Mouse (Mus musculus): ENCODE measurements around the gene En1. TPM values are rescaled to one million over a fixed set of nuclear protein-coding genes. Genes with fewer than 3 reads are reported as not detected.
A peak's percentile ranks its signal among the peaks of the same experiment; 100 is the strongest.

The En1 gene
- polyA plus RNA-seq, 1 experiment from 2014 or later: not detected

DNA sequence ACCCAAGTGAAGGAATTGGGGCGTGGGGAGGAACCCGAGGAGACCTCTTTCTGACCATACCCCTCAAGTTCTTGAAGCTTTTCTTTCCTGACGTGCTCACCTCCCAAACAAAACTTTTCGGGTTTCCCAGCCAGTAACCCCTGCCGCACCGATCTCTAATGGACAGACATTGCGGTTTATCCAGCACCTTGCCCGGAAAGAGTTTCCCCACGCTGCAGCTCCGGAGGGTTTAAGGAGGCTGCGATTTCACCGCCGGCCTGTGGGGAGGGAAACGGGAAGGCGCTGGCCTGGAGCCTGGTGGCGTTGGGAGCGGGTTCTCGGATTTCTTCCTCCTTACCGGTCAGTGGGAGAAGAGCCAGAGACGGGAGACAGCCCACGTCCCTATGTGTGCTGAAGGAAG lies 5.9 kb upstream of the En1 start:
- peaks cover 97% of the 10 kb centered on the region for H3K27me3 ChIP-seq (ENCODE audit: control insufficient read depth, insufficient read depth, low read length)
- H3K4me1 ChIP-seq (ENCODE audit: control insufficient read depth in 2 of 2, insufficient read depth in 2 of 2, low read length in 2 of 2): peaks cover 3 to 6% of the 10 kb centered on the region in 2 experiments; a peak in 1 of 4 replicates
- no peak for ATAC-seq (ENCODE audit: insufficient number of reproducible peaks, insufficient read depth, low FRiP score, low read depth)
- under 1% methylated on average over 21 of the region's 21 CpGs for WGBS
- peak overlapping the region; percentile 11 to 14; a peak in 1 of 4 replicates for H3K4me3 ChIP-seq (ENCODE audit: control insufficient read depth in 1 of 2, insufficient read depth in 1 of 2, low read depth in 1 of 2, low read length in 2 of 2)
- no peak overlapping the region for H3K27ac ChIP-seq (replicated peaks in 1 of 2; ENCODE audit: control insufficient read depth in 1 of 2, insufficient read depth in 1 of 2, low read depth in 2 of 2, low read length in 2 of 2)
- peak overlapping the region; percentile 48 for H3K4me2 ChIP-seq (ENCODE audit: low read length)
- H3K9ac ChIP-seq (ENCODE audit: low read length): no peak overlapping the region
- H3K36me3 ChIP-seq (ENCODE audit: control insufficient read depth, insufficient read depth, low read length): no peaks in the 10 kb centered on the region
- no peaks in the 10 kb centered on the region for H3K9me3 ChIP-seq (ENCODE audit: control insufficient read depth, low read length)

DNA sequence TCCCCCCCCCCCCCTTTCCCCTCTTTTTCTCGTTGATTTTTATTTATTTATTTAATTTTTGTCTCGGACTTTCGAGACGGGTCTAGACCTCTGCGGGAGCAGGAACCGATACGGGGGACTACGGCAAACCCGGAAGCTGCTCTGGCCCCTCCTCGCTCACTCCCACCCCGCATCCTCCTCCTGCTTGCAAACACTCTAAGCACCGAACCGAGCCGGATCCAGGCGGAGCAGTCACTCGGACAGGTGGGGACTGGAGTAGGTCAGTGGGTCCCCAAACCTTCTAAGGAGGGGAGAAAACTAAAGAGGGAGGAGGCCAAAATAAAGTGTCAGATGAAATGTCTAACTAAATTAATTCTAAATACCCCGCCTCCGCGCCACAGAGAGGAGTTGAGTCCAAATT lies 5.4 kb upstream of the En1 start:
- H3K4me3 ChIP-seq (ENCODE audit: control insufficient read depth in 1 of 2, insufficient read depth in 1 of 2, low read depth in 1 of 2, low read length in 2 of 2): peak overlapping the region; percentile 11 to 14; a peak in 1 of 4 replicates
- peaks cover 3 to 6% of the 10 kb centered on the region in 2 experiments; a peak in 2 of 4 replicates for H3K4me1 ChIP-seq (ENCODE audit: control insufficient read depth in 2 of 2, insufficient read depth in 2 of 2, low read length in 2 of 2)
- no peak overlapping the region for H3K9ac ChIP-seq (ENCODE audit: low read length)
- H3K9me3 ChIP-seq (ENCODE audit: control insufficient read depth, low read length): no peaks in the 10 kb centered on the region
- no peaks in the 10 kb centered on the region for H3K36me3 ChIP-seq (ENCODE audit: control insufficient read depth, insufficient read depth, low read length)
- no peak for ATAC-seq (ENCODE audit: insufficient number of reproducible peaks, insufficient read depth, low FRiP score, low read depth)
- WGBS: under 1% methylated on average over 19 of the region's 19 CpGs
- no peak overlapping the region for H3K27ac ChIP-seq (replicated peaks in 1 of 2; ENCODE audit: control insufficient read depth in 1 of 2, insufficient read depth in 1 of 2, low read depth in 2 of 2, low read length in 2 of 2)
- peaks cover 98% of the 10 kb centered on the region for H3K27me3 ChIP-seq (ENCODE audit: control insufficient read depth, insufficient read depth, low read length)
- H3K4me2 ChIP-seq (ENCODE audit: low read length): peak overlapping the region; percentile 48

DNA sequence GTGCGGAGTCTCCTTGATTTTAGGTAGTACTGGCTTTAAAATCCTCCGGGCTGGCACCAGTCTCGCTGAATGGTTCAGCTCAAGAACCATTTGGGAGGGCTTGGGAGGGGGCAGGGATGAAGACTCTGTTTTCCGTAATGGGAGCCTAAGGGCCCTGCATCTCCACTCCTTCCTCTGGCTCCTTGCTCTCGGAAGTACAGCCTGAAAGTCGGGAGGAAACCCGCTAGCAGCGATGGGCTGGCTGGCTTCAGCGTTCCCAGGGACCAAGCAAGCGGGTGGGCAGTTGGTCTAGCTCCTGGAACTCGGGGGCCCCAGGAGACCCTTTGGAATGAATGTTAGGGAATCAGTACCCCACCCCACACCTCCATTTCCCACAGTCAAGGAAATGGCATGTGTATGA lies 4.9 kb upstream of the En1 start:
- WGBS: under 1% methylated on average over 11 of the region's 11 CpGs
- 0 out of 2 replicates have a peak overlapping the region, but pooled peaks have one; percentile 48 for H3K4me2 ChIP-seq (ENCODE audit: low read length)

DNA sequence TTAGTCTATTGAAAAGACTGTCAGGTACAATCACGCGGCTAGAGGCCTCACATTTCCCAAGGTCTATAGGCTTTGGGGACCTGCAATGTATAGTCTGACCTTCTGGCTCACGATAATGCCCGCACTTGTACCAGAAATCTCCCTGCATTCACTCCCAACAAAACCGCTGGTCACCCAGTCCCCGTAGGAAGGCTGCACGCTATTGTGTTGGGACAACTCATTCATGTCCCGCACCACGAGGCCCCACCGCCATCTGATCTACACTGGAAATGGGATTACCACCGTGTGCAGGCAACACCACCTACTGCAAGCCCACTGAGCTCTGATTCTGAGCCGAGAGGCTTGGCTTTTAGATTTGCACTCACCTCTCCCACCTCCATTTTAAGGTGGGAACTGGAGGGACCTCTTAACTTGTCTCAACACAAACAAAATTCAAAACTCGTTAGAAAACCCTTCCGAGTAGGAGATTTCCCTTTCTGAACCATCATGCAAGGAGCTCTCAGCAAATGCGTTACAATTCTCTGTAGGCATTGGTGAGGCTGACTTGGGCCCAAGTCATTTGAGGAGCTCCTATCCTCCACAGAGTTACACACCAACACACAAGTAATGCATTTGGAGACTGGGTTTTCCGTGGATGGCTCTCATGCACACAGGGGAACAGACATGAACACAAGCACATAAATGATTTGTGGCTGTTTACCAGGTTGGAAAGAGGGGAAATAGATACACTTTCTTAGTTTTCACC lies 3.9 kb upstream of the En1 start:
- peaks cover 96% of the 10 kb centered on the region for H3K27me3 ChIP-seq (ENCODE audit: control insufficient read depth, insufficient read depth, low read length)
- WGBS: 1% methylated on average over 16 of the region's 16 CpGs
- no peak overlapping the region for H3K27ac ChIP-seq (replicated peaks in 1 of 2; ENCODE audit: control insufficient read depth in 1 of 2, insufficient read depth in 1 of 2, low read depth in 2 of 2, low read length in 2 of 2)
- H3K4me3 ChIP-seq (ENCODE audit: control insufficient read depth in 1 of 2, insufficient read depth in 1 of 2, low read depth in 1 of 2, low read length in 2 of 2): no peak overlapping the region
- no peak overlapping the region for H3K4me2 ChIP-seq (ENCODE audit: low read length)
- peaks cover 3 to 21% of the 10 kb centered on the region in 2 experiments; a peak in 3 of 4 replicates for H3K4me1 ChIP-seq (ENCODE audit: control insufficient read depth in 2 of 2, insufficient read depth in 2 of 2, low read length in 2 of 2)
- ATAC-seq (ENCODE audit: insufficient number of reproducible peaks, insufficient read depth, low FRiP score, low read depth): no peak
- H3K9me3 ChIP-seq (ENCODE audit: control insufficient read depth, low read length): no peaks in the 10 kb centered on the region
- H3K9ac ChIP-seq (ENCODE audit: low read length): no peak overlapping the region
- H3K36me3 ChIP-seq (ENCODE audit: control insufficient read depth, insufficient read depth, low read length): no peaks in the 10 kb centered on the region

More for the DNA sequence above, 4.9 kb upstream of the En1 start:
- H3K36me3 ChIP-seq (ENCODE audit: control insufficient read depth, insufficient read depth, low read length): no peaks in the 10 kb centered on the region
- ATAC-seq (ENCODE audit: insufficient number of reproducible peaks, insufficient read depth, low FRiP score, low read depth): no peak
- H3K9ac ChIP-seq (ENCODE audit: low read length): no peak overlapping the region
- H3K4me3 ChIP-seq (ENCODE audit: control insufficient read depth in 1 of 2, insufficient read depth in 1 of 2, low read depth in 1 of 2, low read length in 2 of 2): no peak overlapping the region
- peaks cover 98% of the 10 kb centered on the region for H3K27me3 ChIP-seq (ENCODE audit: control insufficient read depth, insufficient read depth, low read length)
- peaks cover 3 to 10% of the 10 kb centered on the region in 2 experiments; a peak in 3 of 4 replicates for H3K4me1 ChIP-seq (ENCODE audit: control insufficient read depth in 2 of 2, insufficient read depth in 2 of 2, low read length in 2 of 2)
- H3K27ac ChIP-seq (replicated peaks in 1 of 2; ENCODE audit: control insufficient read depth in 1 of 2, insufficient read depth in 1 of 2, low read depth in 2 of 2, low read length in 2 of 2): no peak overlapping the region
- no peaks in the 10 kb centered on the region for H3K9me3 ChIP-seq (ENCODE audit: control insufficient read depth, low read length)

DNA sequence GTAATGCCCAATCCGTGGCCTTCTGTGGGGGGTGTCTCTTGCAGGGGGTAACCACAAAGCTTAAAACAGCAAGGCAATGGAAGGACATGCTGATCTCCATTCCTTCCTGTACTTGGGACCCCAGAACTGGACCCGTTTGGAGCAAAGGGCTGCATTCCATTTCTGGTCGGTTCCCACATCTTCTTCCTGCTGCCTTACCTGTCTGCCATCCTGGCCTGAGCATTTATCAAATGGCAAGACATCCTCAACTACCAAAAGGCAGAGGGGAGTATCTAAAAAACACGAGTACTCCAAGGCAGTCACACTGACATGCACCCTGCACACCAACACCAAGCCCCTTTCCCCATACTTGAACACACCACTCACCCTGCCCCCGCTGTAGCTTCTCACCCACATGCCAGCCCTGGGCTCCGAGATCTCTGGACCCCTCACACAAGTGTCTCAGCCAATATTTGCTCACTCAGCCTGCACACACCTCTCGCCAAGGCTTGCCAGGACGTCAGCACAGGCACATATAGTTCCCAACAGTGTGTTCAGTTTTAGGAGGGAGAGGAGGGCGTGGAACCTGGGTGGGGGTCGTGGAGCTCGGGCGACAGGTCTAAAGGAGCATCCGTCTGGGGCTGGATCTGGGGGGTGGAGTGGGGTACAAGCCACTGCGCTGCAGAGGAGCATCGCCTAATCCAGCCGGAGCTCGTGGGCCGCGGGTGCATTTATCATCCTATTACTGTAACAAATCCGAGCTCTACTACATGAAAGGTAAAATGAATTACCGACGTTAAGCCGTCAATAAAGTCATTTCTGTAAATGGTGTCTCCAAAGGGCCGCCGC lies 2.7 kb upstream of the En1 start:
- Histone ChIP-seq H3K27me3 (ENCODE audit: control insufficient read depth, insufficient read depth, low read length) (peaks cover 96% of the 10 kb centered on the region), H3K36me3 (ENCODE audit: control insufficient read depth, insufficient read depth, low read length) (no peaks in the 10 kb centered on the region), H3K27ac (replicated peaks in 1 of 2; ENCODE audit: control insufficient read depth in 1 of 2, insufficient read depth in 1 of 2, low read depth in 2 of 2, low read length in 2 of 2) (no peak overlapping the region), H3K4me3 (ENCODE audit: control insufficient read depth in 1 of 2, insufficient read depth in 1 of 2, low read depth in 1 of 2, low read length in 2 of 2) (no peak overlapping the region), H3K9ac (ENCODE audit: low read length) (no peak overlapping the region), H3K4me1 (ENCODE audit: control insufficient read depth in 2 of 2, insufficient read depth in 2 of 2, low read length in 2 of 2) (peaks cover 3 to 25% of the 10 kb centered on the region in 2 experiments; a peak in 3 of 4 replicates), H3K4me2 (ENCODE audit: low read length) (no peak overlapping the region), H3K9me3 (ENCODE audit: control insufficient read depth, low read length) (no peaks in the 10 kb centered on the region)
- no peak for ATAC-seq (ENCODE audit: insufficient number of reproducible peaks, insufficient read depth, low FRiP score, low read depth)
- WGBS: 2% methylated on average over 25 of the region's 25 CpGs

DNA sequence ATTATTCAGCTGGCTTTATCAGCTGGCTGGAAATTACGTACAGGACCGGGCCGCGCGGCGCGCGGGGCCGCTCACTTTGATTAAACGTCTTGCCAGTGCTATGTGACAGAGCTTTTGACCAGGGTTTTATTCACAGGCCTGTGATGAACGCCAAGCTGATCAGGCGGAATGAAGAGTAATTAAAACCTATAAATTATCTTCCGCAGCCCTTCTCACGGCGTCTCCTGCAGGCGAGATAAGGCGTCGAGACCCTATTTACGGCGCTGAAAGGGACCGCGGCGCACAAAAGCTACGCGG lies 2.1 kb upstream of the En1 start:
- Histone ChIP-seq H3K36me3 (ENCODE audit: control insufficient read depth, insufficient read depth, low read length) (no peaks in the 10 kb centered on the region), H3K27me3 (ENCODE audit: control insufficient read depth, insufficient read depth, low read length) (peaks cover 96% of the 10 kb centered on the region), H3K27ac (replicated peaks in 1 of 2; ENCODE audit: control insufficient read depth in 1 of 2, insufficient read depth in 1 of 2, low read depth in 2 of 2, low read length in 2 of 2) (no peak overlapping the region), H3K9me3 (ENCODE audit: control insufficient read depth, low read length) (no peaks in the 10 kb centered on the region), H3K4me2 (ENCODE audit: low read length) (no peak overlapping the region), H3K9ac (ENCODE audit: low read length) (no peak overlapping the region), H3K4me3 (ENCODE audit: control insufficient read depth in 1 of 2, insufficient read depth in 1 of 2, low read depth in 1 of 2, low read length in 2 of 2) (no peak overlapping the region), H3K4me1 (ENCODE audit: control insufficient read depth in 2 of 2, insufficient read depth in 2 of 2, low read length in 2 of 2) (peaks cover 3 to 25% of the 10 kb centered on the region in 2 experiments; a peak in 3 of 4 replicates)
- no peak for ATAC-seq (ENCODE audit: insufficient number of reproducible peaks, insufficient read depth, low FRiP score, low read depth)
- 1% methylated on average over 25 of the region's 25 CpGs for WGBS

DNA sequence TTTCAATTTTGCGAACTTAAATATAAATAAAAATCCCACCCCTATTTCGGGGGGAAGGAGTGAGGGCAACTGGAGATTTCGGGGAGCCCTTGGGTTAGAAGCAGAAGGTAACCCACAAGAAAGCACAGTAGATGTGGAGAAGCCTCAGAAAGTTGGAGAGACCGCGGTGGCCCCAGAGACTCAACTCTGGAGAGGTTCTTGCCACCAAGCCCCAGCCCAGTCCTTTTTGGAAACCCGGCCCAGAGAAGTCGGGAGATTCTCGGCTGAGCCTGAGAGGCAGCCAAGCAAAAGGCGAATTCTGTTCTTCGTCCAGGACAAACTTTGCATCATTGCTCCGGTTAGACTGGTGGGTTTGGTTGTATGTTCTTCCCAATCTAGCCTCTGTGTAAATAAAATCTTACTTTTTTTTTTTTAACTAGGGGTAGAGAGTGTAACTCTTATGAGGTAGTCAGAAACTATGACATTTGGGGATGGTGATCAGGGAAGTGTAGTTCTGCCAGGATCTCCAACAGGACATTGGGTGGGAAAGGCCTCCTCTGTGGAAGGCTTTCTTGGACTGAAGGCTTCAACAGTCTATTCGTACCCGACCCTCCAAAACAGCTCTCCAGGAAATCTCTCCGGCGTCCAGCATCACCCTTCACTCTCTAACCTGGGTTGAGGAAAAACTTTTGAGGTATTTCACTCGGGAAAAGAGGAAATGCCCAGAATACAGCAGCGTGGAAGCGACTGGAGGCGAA lies 1.5 kb upstream of the En1 start:
- WGBS: 2% methylated on average over 19 of the region's 19 CpGs
- no peak for ATAC-seq (ENCODE audit: insufficient number of reproducible peaks, insufficient read depth, low FRiP score, low read depth)
- Histone ChIP-seq H3K27me3 (ENCODE audit: control insufficient read depth, insufficient read depth, low read length) (peaks cover 96% of the 10 kb centered on the region), H3K27ac (replicated peaks in 1 of 2; ENCODE audit: control insufficient read depth in 1 of 2, insufficient read depth in 1 of 2, low read depth in 2 of 2, low read length in 2 of 2) (no peak overlapping the region), H3K36me3 (ENCODE audit: control insufficient read depth, insufficient read depth, low read length) (no peaks in the 10 kb centered on the region), H3K9ac (ENCODE audit: low read length) (no peak overlapping the region), H3K4me2 (ENCODE audit: low read length) (no peak overlapping the region), H3K4me3 (ENCODE audit: control insufficient read depth in 1 of 2, insufficient read depth in 1 of 2, low read depth in 1 of 2, low read length in 2 of 2) (no peak overlapping the region), H3K9me3 (ENCODE audit: control insufficient read depth, low read length) (no peaks in the 10 kb centered on the region), H3K4me1 (ENCODE audit: control insufficient read depth in 2 of 2, insufficient read depth in 2 of 2, low read length in 2 of 2) (peaks cover 3 to 25% of the 10 kb centered on the region in 2 experiments; a peak in 3 of 4 replicates)
